Mouse (Mus musculus): ENCODE measurements around the gene Dlg5. TPM values are rescaled to one million over a fixed set of nuclear protein-coding genes. Genes with fewer than 3 reads are reported as not detected.

Gene Dlg5
- polyA plus RNA-seq, 1 experiment: 8.7 TPM

- Histone ChIP-seq H3K27ac (ENCODE audit: control insufficient read depth, insufficient read depth, low read length) (no peak overlapping the region), H3K4me3 (ENCODE audit: control insufficient read depth, insufficient read depth, low read length) (no peak overlapping the region), H3K4me1 (replicated peaks; ENCODE audit: control insufficient read depth, insufficient read depth, low read length) (no peaks in the 10 kb centered on the region), H3K36me3 (ENCODE audit: control insufficient read depth, insufficient read depth, low read length) (no peaks in the 10 kb centered on the region), H3K27me3 (ENCODE audit: control insufficient read depth, insufficient read depth, low read length) (peaks cover 9% of the 10 kb centered on the region; the same call in 1 of the 2 replicates)
- 68% methylated on average over 6 of the region's 6 CpGs for WGBS
- no peak for DNase-seq
- TF ChIP-seq POLR2A (IDR thresholded peaks at IDR 0.05; ENCODE audit: control insufficient read depth, extremely low read depth, insufficient read depth, low read length, poor library complexity) (no peak), CTCF (IDR thresholded peaks at IDR 0.05; ENCODE audit: borderline replicate concordance, control insufficient read depth, extremely low read depth, insufficient read depth, low read length, poor library complexity) (no peak)
Observed at GRCm38 (mm10) chr14:24240831-24241230, 4.9 kb downstream of the Dlg5 start.

GRCm38 (mm10) chr14:24239651-24240050 lies 6.1 kb downstream of the Dlg5 start:
- H3K4me1 ChIP-seq (replicated peaks; ENCODE audit: control insufficient read depth, insufficient read depth, low read length): no peaks in the 10 kb centered on the region
- no peak for DNase-seq
- H3K4me3 ChIP-seq (ENCODE audit: control insufficient read depth, insufficient read depth, low read length): no peak overlapping the region
- no peak overlapping the region for H3K27ac ChIP-seq (ENCODE audit: control insufficient read depth, insufficient read depth, low read length)
- 85% methylated on average over 11 of the region's 11 CpGs for WGBS
- TF ChIP-seq POLR2A (IDR thresholded peaks at IDR 0.05; ENCODE audit: control insufficient read depth, extremely low read depth, insufficient read depth, low read length, poor library complexity) (no peak), CTCF (IDR thresholded peaks at IDR 0.05; ENCODE audit: borderline replicate concordance, control insufficient read depth, extremely low read depth, insufficient read depth, low read length, poor library complexity) (no peak)
- no peaks in the 10 kb centered on the region for H3K36me3 ChIP-seq (ENCODE audit: control insufficient read depth, insufficient read depth, low read length)
- peaks cover 1% of the 10 kb centered on the region; the same call in 1 of the 2 replicates for H3K27me3 ChIP-seq (ENCODE audit: control insufficient read depth, insufficient read depth, low read length)

GRCm38 (mm10) chr14:24235954-24236353 lies 9.8 kb downstream of the Dlg5 start:
- H3K27ac ChIP-seq (ENCODE audit: control insufficient read depth, insufficient read depth, low read length): no peak overlapping the region
- 62% methylated on average over 3 of the region's 3 CpGs for WGBS
- no peak overlapping the region for H3K4me3 ChIP-seq (ENCODE audit: control insufficient read depth, insufficient read depth, low read length)
- TF ChIP-seq CTCF (IDR thresholded peaks at IDR 0.05; ENCODE audit: borderline replicate concordance, control insufficient read depth, extremely low read depth, insufficient read depth, low read length, poor library complexity) (no peak), POLR2A (IDR thresholded peaks at IDR 0.05; ENCODE audit: control insufficient read depth, extremely low read depth, insufficient read depth, low read length, poor library complexity) (no peak)
- H3K4me1 ChIP-seq (replicated peaks; ENCODE audit: control insufficient read depth, insufficient read depth, low read length): no peaks in the 10 kb centered on the region
- no peaks in the 10 kb centered on the region for H3K36me3 ChIP-seq (ENCODE audit: control insufficient read depth, insufficient read depth, low read length)
- no peaks in the 10 kb centered on the region for H3K27me3 ChIP-seq (ENCODE audit: control insufficient read depth, insufficient read depth, low read length)
- no peak for DNase-seq

- no peak overlapping the region for H3K4me3 ChIP-seq (ENCODE audit: control insufficient read depth, insufficient read depth, low read length)
- H3K27me3 ChIP-seq (ENCODE audit: control insufficient read depth, insufficient read depth, low read length): no peaks in the 10 kb centered on the region
- H3K27ac ChIP-seq (ENCODE audit: control insufficient read depth, insufficient read depth, low read length): no peak overlapping the region
- no peak for DNase-seq
- no peaks in the 10 kb centered on the region for H3K4me1 ChIP-seq (replicated peaks; ENCODE audit: control insufficient read depth, insufficient read depth, low read length)
- 53% methylated on average over 2 of the region's 2 CpGs for WGBS
- H3K36me3 ChIP-seq (ENCODE audit: control insufficient read depth, insufficient read depth, low read length): no peaks in the 10 kb centered on the region
- TF ChIP-seq POLR2A (IDR thresholded peaks at IDR 0.05; ENCODE audit: control insufficient read depth, extremely low read depth, insufficient read depth, low read length, poor library complexity) (no peak), CTCF (IDR thresholded peaks at IDR 0.05; ENCODE audit: borderline replicate concordance, control insufficient read depth, extremely low read depth, insufficient read depth, low read length, poor library complexity) (no peak)
Observed at GRCm38 (mm10) chr14:24234411-24234810, 11.3 kb downstream of the Dlg5 start.

GRCm38 (mm10) chr14:24232641-24233633 lies 12.8 kb downstream of the Dlg5 start:
- Histone ChIP-seq H3K27me3 (ENCODE audit: control insufficient read depth, insufficient read depth, low read length) (no peaks in the 10 kb centered on the region), H3K27ac (ENCODE audit: control insufficient read depth, insufficient read depth, low read length) (no peak overlapping the region), H3K36me3 (ENCODE audit: control insufficient read depth, insufficient read depth, low read length) (no peaks in the 10 kb centered on the region), H3K4me1 (replicated peaks; ENCODE audit: control insufficient read depth, insufficient read depth, low read length) (no peaks in the 10 kb centered on the region), H3K4me3 (ENCODE audit: control insufficient read depth, insufficient read depth, low read length) (no peak overlapping the region)
- TF ChIP-seq CTCF (IDR thresholded peaks at IDR 0.05; ENCODE audit: borderline replicate concordance, control insufficient read depth, extremely low read depth, insufficient read depth, low read length, poor library complexity) (no peak), POLR2A (IDR thresholded peaks at IDR 0.05; ENCODE audit: control insufficient read depth, extremely low read depth, insufficient read depth, low read length, poor library complexity) (no peak)
- no peak for DNase-seq
- whole genome bisulfite sequencing: 75% methylated on average over 12 of the region's 12 CpGs

- Histone ChIP-seq H3K4me1 (replicated peaks; ENCODE audit: control insufficient read depth, insufficient read depth, low read length) (no peaks in the 10 kb centered on the region), H3K27me3 (ENCODE audit: control insufficient read depth, insufficient read depth, low read length) (no peaks in the 10 kb centered on the region), H3K4me3 (ENCODE audit: control insufficient read depth, insufficient read depth, low read length) (no peak overlapping the region), H3K36me3 (ENCODE audit: control insufficient read depth, insufficient read depth, low read length) (no peaks in the 10 kb centered on the region), H3K27ac (ENCODE audit: control insufficient read depth, insufficient read depth, low read length) (no peak overlapping the region)
- WGBS: 79% methylated on average over 6 of the region's 6 CpGs
- TF ChIP-seq CTCF (IDR thresholded peaks at IDR 0.05; ENCODE audit: borderline replicate concordance, control insufficient read depth, extremely low read depth, insufficient read depth, low read length, poor library complexity): no peak
- no peak for TF ChIP-seq POLR2A (IDR thresholded peaks at IDR 0.05; ENCODE audit: control insufficient read depth, extremely low read depth, insufficient read depth, low read length, poor library complexity)
- no peak for DNase-seq
Observed at GRCm38 (mm10) chr14:24228549-24228948, 17.2 kb downstream of the Dlg5 start.
